Mouse (Mus musculus) testis, postnatal 14 days (tissue): Measurements from ENCODE around the gene Olfr517.

Experiments used
- DNase-seq: peaks from one replicate; pipeline ENCODE4 v3.0.0; 2021; ENCODE audit warnings: low spot score

Gene Olfr517

DNA sequence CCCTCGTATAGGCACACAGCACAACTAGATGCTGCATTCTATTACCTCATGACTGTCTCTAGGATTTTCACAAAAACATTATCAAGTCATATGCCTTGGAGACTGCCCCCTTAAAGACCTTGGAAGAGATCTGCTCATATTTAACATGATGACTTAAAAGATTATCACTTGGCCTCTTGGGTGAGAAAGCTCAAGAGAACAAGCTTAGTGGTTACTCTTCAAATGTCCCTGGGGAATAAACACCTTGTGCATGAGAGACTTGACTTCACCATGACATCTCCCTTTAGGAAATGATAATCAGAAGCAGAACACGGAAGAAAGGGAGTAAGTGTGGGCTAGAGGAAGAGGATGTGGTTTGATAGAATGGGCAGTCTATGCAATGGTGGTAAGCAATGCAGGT lies at the start of gene Olfr517:
TSS of gene Olfr517 (minus strand) at position 101 of the 400 bp plus-strand sequence.
- DNase-seq, result no peak

GRCm38 (mm10) chr7:108903969-108904368 lies 31.8 kb upstream of the Olfr517 start:
- DNase-seq, result no peak

DNA sequence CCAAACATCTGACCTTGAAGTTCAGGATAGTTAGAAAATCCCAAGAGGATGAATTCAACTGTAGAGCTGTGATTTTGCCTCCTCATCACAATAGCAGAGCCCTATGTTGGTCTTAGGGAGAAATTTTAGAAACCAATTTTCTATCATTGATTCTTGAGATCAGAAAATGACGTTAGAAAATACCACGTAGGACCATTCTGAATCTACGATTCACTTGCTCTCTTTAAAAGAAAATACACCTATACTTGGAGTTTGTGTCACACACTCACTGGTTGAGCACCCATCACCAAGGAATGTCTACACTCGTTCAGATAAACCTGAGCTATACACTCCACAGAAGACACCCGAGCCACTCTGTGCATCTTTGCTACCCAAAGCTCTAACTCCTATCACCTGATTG lies 22.1 kb upstream of the Olfr517 start, which contains the start of gene Olfr519:
TSS of gene Olfr519 (minus strand) at position 101 of the 400 bp plus-strand sequence.
- no peak for DNase-seq

DNA sequence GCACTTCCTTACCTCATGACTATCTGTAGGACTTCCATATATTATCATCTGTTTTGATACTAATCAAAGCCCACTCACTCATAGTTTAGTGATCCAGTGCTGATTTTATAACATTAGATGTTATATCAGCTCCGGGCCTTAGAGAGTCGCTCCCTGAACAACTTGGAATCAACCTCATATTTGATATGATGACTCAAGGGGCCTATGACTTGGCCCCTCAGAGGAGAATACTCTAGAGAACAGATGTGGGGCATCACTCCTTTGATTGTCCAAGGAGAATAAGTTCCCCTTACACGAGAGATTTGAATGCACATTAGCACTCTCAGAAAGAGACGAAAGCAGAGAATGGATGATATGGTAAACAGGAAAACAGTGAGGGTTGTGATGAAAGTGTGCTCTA lies 12.7 kb upstream of the Olfr517 start, which contains the start of gene Olfr518:
TSS of gene Olfr518 (minus strand) at position 101 of the 400 bp plus-strand sequence.
- no peak for DNase-seq

GRCm38 (mm10) chr7:108850429-108850828 lies 21.8 kb downstream of the Olfr517 start, which contains the start of gene Olfr516:
Olfr516 (minus strand) TSS chr7:108850529.
- no peak for DNase-seq

- DNase-seq, result no peak
Observed at GRCm38 (mm10) chr7:108825897-108826296, 46.3 kb downstream of the Olfr517 start, which contains the start of gene Olfr514. Olfr514 (minus strand) TSS chr7:108825997.
